ENCODE assay signal across 31 mouse cellular contexts in the genomic region with DNA sequence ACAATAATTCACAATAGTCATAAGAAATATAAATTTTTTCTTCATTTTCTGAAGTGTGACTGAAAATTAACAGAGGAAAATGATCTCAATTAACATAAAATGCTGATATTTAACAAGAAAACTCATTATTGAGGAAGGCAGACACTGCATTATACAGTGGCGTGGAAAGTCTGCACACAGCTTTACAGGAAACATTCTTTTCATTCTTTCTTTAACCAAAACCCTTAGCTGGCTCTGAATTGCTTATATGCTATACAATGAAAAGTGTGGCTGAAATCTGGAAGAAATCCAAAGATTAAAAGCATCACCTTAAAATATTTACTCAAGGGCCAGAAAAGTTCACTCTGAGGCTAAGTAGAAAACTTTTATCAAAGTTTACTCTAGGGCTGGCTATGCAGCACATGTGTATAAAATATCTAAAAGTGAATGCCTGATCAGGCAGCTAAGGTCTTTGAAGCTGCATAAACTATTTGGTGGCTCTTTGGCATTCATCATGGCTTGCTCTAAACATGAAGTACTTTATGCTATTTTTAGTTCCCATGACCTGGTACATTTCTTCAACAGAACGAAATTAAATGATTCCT. TPM values are rescaled to one million over a fixed set of nuclear protein-coding genes. Genes with fewer than 3 reads are reported as not detected.
DNase-seq lines count a peak whose midpoint lies in the region; ATAC-seq and TF ChIP-seq lines count a peak whose summit lies in the region.
"Had no signal": no experiment of that assay in that cellular context is flagged by ENCODE, and none has a peak within 500 bp of the region (broad histone marks: within the 10 kb centered on the region; RNA-seq: fewer than 3 reads in every experiment).

No protein-coding gene starts in this region.

- no peak overlapping the region for H3K4me2 ChIP-seq in embryonic facial prominence, embryonic 14.5 days (ENCODE audit: low read depth, low read length)
- H3K4me2 ChIP-seq in heart, embryonic 16.5 days (ENCODE audit: low read depth, low read length): no peak overlapping the region
- no peak overlapping the region for H3K4me2 ChIP-seq in lung, embryonic 15.5 days
- no peak overlapping the region for H3K4me2 ChIP-seq in limb, embryonic 14.5 days (replicated peaks; ENCODE audit: low read depth, low read length, severe bottlenecking)
- H3K4me2 ChIP-seq: embryonic facial prominence, embryonic 15.5 days; forebrain, embryonic 12.5 days; heart, embryonic 11.5 days; hindbrain, embryonic 15.5 days; limb, embryonic 15.5 days; liver, embryonic 13.5 days; midbrain, embryonic 15.5 days had no signal

- no peak overlapping the region for H3K4me3 ChIP-seq in embryonic facial prominence, embryonic 14.5 days (ENCODE audit: low read depth, low read length)
- no peak overlapping the region for H3K4me3 ChIP-seq in embryonic facial prominence, embryonic 10.5 days
- no peak overlapping the region for H3K4me3 ChIP-seq in heart, embryonic 16.5 days (ENCODE audit: low read length)
- H3K4me3 ChIP-seq in lung, embryonic 15.5 days: no peak overlapping the region
- no peak overlapping the region for H3K4me3 ChIP-seq in limb, embryonic 14.5 days (replicated peaks; ENCODE audit: low read length)
- H3K4me3 ChIP-seq: embryonic facial prominence, embryonic 15.5 days; forebrain, embryonic 12.5 days; hindbrain, embryonic 15.5 days; layer of hippocampus, adult 2 months; left cerebral cortex, adult 2 months; limb, embryonic 15.5 days; liver, embryonic 13.5 days; midbrain, embryonic 10.5 days; midbrain, embryonic 15.5 days had no signal

- H3K27me3 ChIP-seq in embryonic facial prominence, embryonic 14.5 days (replicated peaks; ENCODE audit: control insufficient read depth, insufficient read depth, low read length): 0 out of 2 replicates have a peak, but pooled peaks cover 3% of the 10 kb centered on the region
- H3K27me3 ChIP-seq in embryonic facial prominence, embryonic 10.5 days (replicated peaks; ENCODE audit: low read depth, poor library complexity, severe bottlenecking): no peaks in the 10 kb centered on the region; the same call in 1 of the 2 replicates
- H3K27me3 ChIP-seq in heart, embryonic 16.5 days (ENCODE audit: control insufficient read depth, insufficient read depth, low read length): no peaks in the 10 kb centered on the region
- H3K27me3 ChIP-seq in lung, embryonic 15.5 days: no peaks in the 10 kb centered on the region
- no peaks in the 10 kb centered on the region for H3K27me3 ChIP-seq in limb, embryonic 14.5 days (ENCODE audit: control insufficient read depth, insufficient read depth, low read length)
- H3K27me3 ChIP-seq: CH12.LX; embryonic facial prominence, embryonic 15.5 days; forebrain, embryonic 12.5 days; hindbrain, embryonic 15.5 days; limb, embryonic 15.5 days; liver, embryonic 13.5 days; midbrain, embryonic 15.5 days had no signal

- no peak for ATAC-seq in embryonic facial prominence, embryonic 14.5 days (ENCODE audit: low read depth)
- no peak for ATAC-seq in heart, embryonic 16.5 days (replicated peaks; ENCODE audit: extremely low read depth, insufficient read depth, low FRiP score)
- peak; percentile 70 for ATAC-seq in lung, embryonic 15.5 days (ENCODE audit: borderline replicate concordance, extremely low read depth, low FRiP score, low TSS enrichment)
- ATAC-seq in limb, embryonic 14.5 days (ENCODE audit: low FRiP score, low read depth): no peak
- ATAC-seq: activated CD4-positive, CD25-positive, alpha-beta regulatory T cell, adult 4 months; forebrain, postnatal 0 days; inflammation-experienced regulatory T-cells, adult 6 months; midbrain, embryonic 15.5 days had no signal

- H3K4me1 ChIP-seq in embryonic facial prominence, embryonic 14.5 days (ENCODE audit: control insufficient read depth, insufficient read depth, low read length): no peaks in the 10 kb centered on the region
- no peaks in the 10 kb centered on the region for H3K4me1 ChIP-seq in embryonic facial prominence, embryonic 10.5 days
- peaks cover 4% of the 10 kb centered on the region; the same call in 1 of the 2 replicates for H3K4me1 ChIP-seq in heart, embryonic 16.5 days (ENCODE audit: control insufficient read depth, insufficient read depth, low read length)
- peaks cover 19% of the 10 kb centered on the region for H3K4me1 ChIP-seq in lung, embryonic 15.5 days
- no peaks in the 10 kb centered on the region for H3K4me1 ChIP-seq in limb, embryonic 14.5 days (ENCODE audit: control insufficient read depth, insufficient read depth, low read length)
- H3K4me1 ChIP-seq: embryonic facial prominence, embryonic 15.5 days; forebrain, embryonic 12.5 days; hindbrain, embryonic 15.5 days; limb, embryonic 15.5 days; liver, embryonic 13.5 days; midbrain, embryonic 10.5 days; midbrain, embryonic 15.5 days had no signal

- H3K36me3 ChIP-seq in embryonic facial prominence, embryonic 14.5 days (ENCODE audit: control insufficient read depth, insufficient read depth, low read length): no peaks in the 10 kb centered on the region
- H3K36me3 ChIP-seq in embryonic facial prominence, embryonic 10.5 days (replicated peaks): no peaks in the 10 kb centered on the region
- no peaks in the 10 kb centered on the region for H3K36me3 ChIP-seq in heart, embryonic 16.5 days (ENCODE audit: control insufficient read depth, insufficient read depth)
- no peaks in the 10 kb centered on the region for H3K36me3 ChIP-seq in lung, embryonic 15.5 days
- H3K36me3 ChIP-seq in limb, embryonic 14.5 days (ENCODE audit: control insufficient read depth, insufficient read depth, low read length): no peaks in the 10 kb centered on the region
- H3K36me3 ChIP-seq: embryonic facial prominence, embryonic 15.5 days; forebrain, embryonic 12.5 days; hindbrain, embryonic 15.5 days; limb, embryonic 15.5 days; liver, embryonic 13.5 days; midbrain, embryonic 10.5 days; midbrain, embryonic 15.5 days had no signal

- no peaks in the 10 kb centered on the region for H3K9me3 ChIP-seq in embryonic facial prominence, embryonic 14.5 days (ENCODE audit: control insufficient read depth, low read length)
- H3K9me3 ChIP-seq in embryonic facial prominence, embryonic 10.5 days: no peaks in the 10 kb centered on the region
- H3K9me3 ChIP-seq in heart, embryonic 16.5 days (replicated peaks; ENCODE audit: control insufficient read depth, low read length): no peaks in the 10 kb centered on the region
- no peaks in the 10 kb centered on the region for H3K9me3 ChIP-seq in lung, embryonic 15.5 days
- no peaks in the 10 kb centered on the region for H3K9me3 ChIP-seq in limb, embryonic 14.5 days (ENCODE audit: control insufficient read depth, low read length)
- H3K9me3 ChIP-seq: embryonic facial prominence, embryonic 15.5 days; forebrain, embryonic 12.5 days; hindbrain, embryonic 15.5 days; limb, embryonic 15.5 days; liver, embryonic 13.5 days; midbrain, embryonic 10.5 days; midbrain, embryonic 15.5 days had no signal

- TF ChIP-seq POLR2A in limb, embryonic 14.5 days (IDR thresholded peaks at IDR 0.05; ENCODE audit: borderline replicate concordance, extremely low read depth, insufficient read depth, insufficient read length): no peak

- no peak overlapping the region for H3K27ac ChIP-seq in embryonic facial prominence, embryonic 14.5 days (replicated peaks; ENCODE audit: low read depth, low read length)
- H3K27ac ChIP-seq in embryonic facial prominence, embryonic 10.5 days (replicated peaks): no peak overlapping the region
- peak overlapping the region; percentile 31 for H3K27ac ChIP-seq in heart, embryonic 16.5 days (ENCODE audit: low read length)
- H3K27ac ChIP-seq in lung, embryonic 15.5 days: peak overlapping the region; percentile 59; the same call in 1 of the 2 replicates
- no peak overlapping the region for H3K27ac ChIP-seq in limb, embryonic 14.5 days (replicated peaks; ENCODE audit: low read depth, low read length)
- H3K27ac ChIP-seq: embryonic facial prominence, embryonic 15.5 days; forebrain, embryonic 12.5 days; hindbrain, embryonic 15.5 days; layer of hippocampus, adult 2 months; left cerebral cortex, adult 2 months; limb, embryonic 15.5 days; liver, embryonic 13.5 days; midbrain, embryonic 10.5 days; midbrain, embryonic 15.5 days had no signal

- H3K9ac ChIP-seq in embryonic facial prominence, embryonic 14.5 days (ENCODE audit: low read depth, low read length): no peak overlapping the region
- no peak overlapping the region for H3K9ac ChIP-seq in heart, embryonic 16.5 days (ENCODE audit: low read length)
- no peak overlapping the region for H3K9ac ChIP-seq in lung, embryonic 15.5 days
- H3K9ac ChIP-seq in limb, embryonic 14.5 days (ENCODE audit: low read depth, low read length, severe bottlenecking): no peak overlapping the region
- H3K9ac ChIP-seq: embryonic facial prominence, embryonic 15.5 days; forebrain, embryonic 12.5 days; forebrain, postnatal 0 days; hindbrain, embryonic 15.5 days; limb, embryonic 15.5 days; liver, embryonic 13.5 days; midbrain, embryonic 15.5 days had no signal

- DNase-seq in embryonic facial prominence, embryonic 14.5 days (ENCODE audit: low spot score): peak; percentile 46
- DNase-seq in embryonic facial prominence, embryonic 10.5 days (ENCODE audit: low spot score): no peak
- no peak for DNase-seq in heart, adult 9 months (ENCODE audit: low spot score in 2 of 2)
- DNase-seq in lung, postnatal 14 days: no peak
- DNase-seq in limb, embryonic 14.5 days (ENCODE audit: low spot score): peak; percentile 36
- no peak for DNase-seq in gastrocnemius, postnatal 4 days (ENCODE audit: low spot score in 2 of 2)
- DNase-seq: adrenal gland, adult 2 months; adrenal gland, postnatal 36 days; cerebellum, adult 18-20 months; cerebellum, postnatal 10 days; forebrain, postnatal 0 days; kidney, adult 9 months; kidney, postnatal 14 days; liver, embryonic 13.5 days; lung, adult 2 months; right cerebral cortex, postnatal 25 days; thymus, postnatal 4 days had no signal

- 19% methylated on average over 2 of the region's 2 CpGs for WGBS in embryonic facial prominence, embryonic 14.5 days
- 71% methylated on average over 2 of the region's 2 CpGs for WGBS in embryonic facial prominence, embryonic 10.5 days
- 22% methylated on average over 2 of the region's 2 CpGs for WGBS in heart, embryonic 16.5 days
- WGBS in lung, embryonic 15.5 days: 7% methylated on average over 2 of the region's 2 CpGs
- 29% methylated on average over 2 of the region's 2 CpGs for WGBS in limb, embryonic 14.5 days

RNA-seq across cellular contexts. Expression of a gene that starts 9.5 kb away (rescaled TPM):
- polyA plus RNA-seq in embryonic facial prominence, embryonic 14.5 days (2014; fragmentation: Nextera tagmentation; extraction: Ambion mirVana): 8.6 and 9.9 TPM in 2 replicates
- polyA plus RNA-seq in embryonic facial prominence, embryonic 10.5 days (2016; fragmentation: Nextera tagmentation; extraction: Ambion mirVana): 7.1 and 8.5 TPM in 2 replicates
- 6.3 and 7.8 TPM in 2 replicates for polyA plus RNA-seq in heart, embryonic 16.5 days (2015; fragmentation: Nextera tagmentation; extraction: Ambion mirVana)
- polyA plus RNA-seq in lung, embryonic 15.5 days (2015; fragmentation: Nextera tagmentation; extraction: Ambion mirVana): 8.1 and 8.4 TPM in 2 replicates
- 3.2 and 3.6 TPM in 2 replicates for polyA plus RNA-seq in limb, embryonic 14.5 days (2012; rRNA removed)
- polyA plus RNA-seq in limb, embryonic 14.5 days (2014; fragmentation: Nextera tagmentation; extraction: Ambion mirVana): 7.6 and 9.1 TPM in 2 replicates
- 1 to 10 TPM; 1.5 to 2.1 TPM for total RNA-seq in gastrocnemius, postnatal 4 days (2021)
- total RNA-seq: CH12.LX had no signal

Comparison
In these comparisons a context has a peak if more than half of its experiments do, and no peak if none do; other contexts are left out.
1. DNase-seq: peak in embryonic facial prominence, embryonic 14.5 days (single experiment) and limb, embryonic 14.5 days (single experiment); none in embryonic facial prominence, embryonic 10.5 days (single experiment), heart, adult 9 months (0 of 2), lung, postnatal 14 days (single experiment) and gastrocnemius, postnatal 4 days (0 of 2).
2. H3K27ac ChIP-seq: peak in heart, embryonic 16.5 days (single experiment) and lung, embryonic 15.5 days (single experiment); none in embryonic facial prominence, embryonic 14.5 days (single experiment), embryonic facial prominence, embryonic 10.5 days (single experiment) and limb, embryonic 14.5 days (single experiment).